ENCODE assay signal across 7 mouse cellular contexts in the genomic region with DNA sequence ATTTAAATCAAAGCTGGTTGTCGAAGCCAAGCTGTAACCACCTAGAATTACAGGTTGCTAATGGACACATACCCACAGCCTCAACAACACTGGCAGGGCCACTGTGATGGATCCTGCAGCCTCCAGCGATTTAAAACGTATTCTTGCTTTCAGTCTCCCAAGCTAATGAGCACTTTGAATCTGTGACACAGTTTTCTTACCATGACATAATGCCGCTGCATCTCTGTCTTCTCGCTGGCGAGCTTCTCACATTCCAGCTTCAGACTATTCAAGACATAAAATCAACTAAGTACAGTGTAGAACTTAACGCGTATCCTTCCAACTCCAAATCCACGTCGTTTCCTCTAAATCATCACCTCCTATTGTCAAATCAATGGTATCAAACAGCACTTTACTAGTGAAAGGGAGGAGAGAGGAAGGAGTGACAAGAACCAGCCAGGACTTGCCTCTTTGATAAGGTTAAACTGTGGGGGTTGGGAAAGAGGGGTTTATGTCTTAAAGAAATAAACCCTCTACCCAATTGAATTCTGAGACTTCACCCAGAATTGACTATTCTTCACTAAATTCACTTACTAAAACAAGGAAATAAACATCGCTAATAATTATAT. TPM values are rescaled to one million over a fixed set of nuclear protein-coding genes. Genes with fewer than 3 reads are reported as not detected.
DNase-seq lines count a peak whose midpoint lies in the region; ATAC-seq and TF ChIP-seq lines count a peak whose summit lies in the region.

No protein-coding gene starts in this region.

- H3K9me3 ChIP-seq in embryonic facial prominence, embryonic 11.5 days (replicated peaks; ENCODE audit: control insufficient read depth, low read length), result no peaks in the 10 kb centered on the region
- no peaks in the 10 kb centered on the region for H3K9me3 ChIP-seq in intestine, embryonic 15.5 days
- no peaks in the 10 kb centered on the region for H3K9me3 ChIP-seq in neural tube, embryonic 13.5 days

- peak overlapping the region; percentile 9; the same call in 1 of the 2 replicates for H3K27ac ChIP-seq in left cerebral cortex, adult 2 months
- H3K27ac ChIP-seq in embryonic facial prominence, embryonic 11.5 days (replicated peaks; ENCODE audit: low read depth, low read length), result no peak overlapping the region
- H3K27ac ChIP-seq in intestine, embryonic 15.5 days, result no peak overlapping the region
- peak overlapping the region; percentile 14 for H3K27ac ChIP-seq in neural tube, embryonic 13.5 days (replicated peaks)

- H3K4me3 ChIP-seq in left cerebral cortex, adult 2 months, result peak overlapping the region; percentile 84
- H3K4me3 ChIP-seq in embryonic facial prominence, embryonic 11.5 days (ENCODE audit: low read depth, low read length), result peak overlapping the region; percentile 92
- peak overlapping the region; percentile 24 for H3K4me3 ChIP-seq in intestine, embryonic 15.5 days (replicated peaks)
- peak overlapping the region; percentile 85 for H3K4me3 ChIP-seq in neural tube, embryonic 13.5 days

- H3K4me2 ChIP-seq in embryonic facial prominence, embryonic 11.5 days (ENCODE audit: low read depth, low read length), result peak overlapping the region; percentile 58
- peak overlapping the region; percentile 63 for H3K4me2 ChIP-seq in intestine, embryonic 15.5 days (replicated peaks)
- H3K4me2 ChIP-seq in neural tube, embryonic 13.5 days, result peak overlapping the region; percentile 64

- TF ChIP-seq CTCF in left cerebral cortex, adult 2 months (IDR thresholded peaks at IDR 0.05), result no peak

- DNase-seq in left cerebral cortex, adult 2 months (ENCODE audit: extremely low spot score in 1 of 2, low spot score in 2 of 2), result no peak
- DNase-seq in left cerebral cortex, adult 9 months (ENCODE audit: low spot score in 2 of 2), result no peak
- DNase-seq in embryonic facial prominence, embryonic 11.5 days (ENCODE audit: low spot score), result no peak
- DNase-seq in ovary, adult 18-20 months (ENCODE audit: low spot score), result no peak
- DNase-seq in MN1 (ENCODE audit: low spot score), result no peak

- no peaks in the 10 kb centered on the region for H3K27me3 ChIP-seq in embryonic facial prominence, embryonic 11.5 days (ENCODE audit: control insufficient read depth, insufficient read depth, low read length)
- H3K27me3 ChIP-seq in intestine, embryonic 15.5 days (replicated peaks), result no peaks in the 10 kb centered on the region
- peaks cover 6% of the 10 kb centered on the region; the same call in 1 of the 2 replicates for H3K27me3 ChIP-seq in neural tube, embryonic 13.5 days

- H3K4me1 ChIP-seq in embryonic facial prominence, embryonic 11.5 days (ENCODE audit: control insufficient read depth, insufficient read depth, low read length), result no peaks in the 10 kb centered on the region; the same call in 1 of the 2 replicates
- no peaks in the 10 kb centered on the region; the same call in 1 of the 2 replicates for H3K4me1 ChIP-seq in intestine, embryonic 15.5 days (replicated peaks)
- H3K4me1 ChIP-seq in neural tube, embryonic 13.5 days (replicated peaks), result peaks cover 60% of the 10 kb centered on the region

- no peak for ATAC-seq in embryonic facial prominence, embryonic 11.5 days (replicated peaks; ENCODE audit: insufficient number of reproducible peaks, low FRiP score, low TSS enrichment, low read depth)
- ATAC-seq in intestine, embryonic 15.5 days, result no peak
- ATAC-seq in neural tube, embryonic 13.5 days (ENCODE audit: low read depth), result no peak

- H3K9ac ChIP-seq in embryonic facial prominence, embryonic 11.5 days (replicated peaks; ENCODE audit: low read length), result peak overlapping the region; percentile 40
- no peak overlapping the region for H3K9ac ChIP-seq in intestine, embryonic 15.5 days
- peak overlapping the region; percentile 72 for H3K9ac ChIP-seq in neural tube, embryonic 13.5 days

- WGBS in embryonic facial prominence, embryonic 11.5 days, result 20% methylated on average over 11 of the region's 11 CpGs
- 38% methylated on average over 11 of the region's 11 CpGs for WGBS in intestine, embryonic 15.5 days
- WGBS in neural tube, embryonic 13.5 days, result 8% methylated on average over 11 of the region's 11 CpGs

- intact Hi-C loops in left cerebral cortex, adult 2 months (cut with DNase I), result loop anchor here (5.0 kb wide), 6 partner anchors 108 to 1022 kb away; no protein-coding TSS in a partner anchor

- no peaks in the 10 kb centered on the region for H3K36me3 ChIP-seq in embryonic facial prominence, embryonic 11.5 days (replicated peaks; ENCODE audit: control insufficient read depth, insufficient read depth, low read depth, low read length)
- H3K36me3 ChIP-seq in intestine, embryonic 15.5 days, result no peaks in the 10 kb centered on the region
- no peaks in the 10 kb centered on the region for H3K36me3 ChIP-seq in neural tube, embryonic 13.5 days

RNA-seq across cellular contexts. Expression of gene Tle4, which starts 2.4 kb away (rescaled TPM):
- 10 to 100 TPM; 36.0 to 39.1 TPM for total RNA-seq in left cerebral cortex, adult 2 months (2021)
- polyA plus RNA-seq in embryonic facial prominence, embryonic 11.5 days (2014; fragmentation: Nextera tagmentation; extraction: Ambion mirVana), result 25.9 and 35.5 TPM in 2 replicates
- polyA plus RNA-seq in intestine, embryonic 15.5 days (2015; fragmentation: Nextera tagmentation; extraction: Ambion mirVana), result 19.2 and 19.4 TPM in 2 replicates
- polyA plus RNA-seq in neural tube, embryonic 13.5 days (2015; fragmentation: Nextera tagmentation; extraction: Ambion mirVana), result 32.5 and 33.9 TPM in 2 replicates

Comparison
In these comparisons a context has a peak if more than half of its experiments do, and no peak if none do; other contexts are left out.
1. H3K27ac ChIP-seq: peak in left cerebral cortex, adult 2 months (single experiment) and neural tube, embryonic 13.5 days (single experiment); none in embryonic facial prominence, embryonic 11.5 days (single experiment) and intestine, embryonic 15.5 days (single experiment).
2. H3K4me3 ChIP-seq: peak in every context shown above with its lines; median percentile 92 in embryonic facial prominence, embryonic 11.5 days; 85 in neural tube, embryonic 13.5 days; 84 in left cerebral cortex, adult 2 months; 24 in intestine, embryonic 15.5 days.
3. Peak in every context shown above with its lines, with median percentiles within 50 percentile points of each other: H3K4me2 ChIP-seq.